Mouse (Mus musculus) heart, embryonic 12.5 days (tissue): ENCODE measurements at regions not wholly inside any gene's neighbourhood (a gene's known extent, or its start where the extent isn't known, plus 50 kb on each side); places are given as distances from the start of the nearest gene placed in this dataset.

Source experiments
- ATAC-seq: fragments of 200-750 bp; cut with Nextera tagmentation; 2 replicates; pipeline ENCODE4 v1.8.0; 2017; ENCODE audit warnings: moderate TSS enrichment, moderate library complexity; ENCODE audit not compliant: insufficient number of reproducible peaks, low FRiP score
- H3K27ac ChIP-seq: fragments of 300-500 bp; sonication (generic); 2 replicates; pipeline ENCODE4 v1.5.1; 2016; ENCODE audit warnings: mild to moderate bottlenecking, moderate library complexity; ENCODE audit not compliant: poor library complexity, severe bottlenecking
- H3K27me3 ChIP-seq: fragments of 300-500 bp; sonication (generic); replicated peaks from 2 replicates; pipeline ENCODE4 v1.6.1; 2016; ENCODE audit warnings: mild to moderate bottlenecking, moderate library complexity
- H3K36me3 ChIP-seq: fragments of 300-500 bp; sonication (generic); 2 replicates; pipeline ENCODE4 v1.6.1; 2016; ENCODE audit warnings: mild to moderate bottlenecking, moderate library complexity
- H3K4me1 ChIP-seq: fragments of 300-500 bp; sonication (generic); replicated peaks from 2 replicates; pipeline ENCODE4 v1.6.1; 2016; ENCODE audit warnings: mild to moderate bottlenecking
- H3K4me2 ChIP-seq: fragments of 300-500 bp; sonication (generic); 2 replicates; pipeline ENCODE4 v1.6.1; 2016; ENCODE audit warnings: mild to moderate bottlenecking, moderate library complexity
- H3K4me3 ChIP-seq: fragments of 300-500 bp; sonication (generic); 2 replicates; pipeline ENCODE4 v1.5.1; 2016; ENCODE audit warnings: mild to moderate bottlenecking
- H3K9ac ChIP-seq: fragments of 300-500 bp; sonication (generic); 2 replicates; pipeline ENCODE4 v1.6.1; 2016; ENCODE audit warnings: mild to moderate bottlenecking, moderate library complexity
- H3K9me3 ChIP-seq: fragments of 300-500 bp; sonication (generic); replicated peaks from 2 replicates; pipeline ENCODE4 v1.6.1; 2016; ENCODE audit warnings: mild to moderate bottlenecking, moderate library complexity
- WGBS: fragments of 180-500 bp; shearing (Covaris S2); methylation state at CpG from one replicate; pipeline ENCODE4 v1.1.7; 2016; 5-methylcytosine and 5-hydroxymethylcytosine counted together

GRCm38 (mm10) chr6:51036074-51036473 lies 381.8 kb upstream of the Npvf start:
- WGBS: 67% methylated on average over 4 of the region's 4 CpGs
- ATAC-seq: no peak

GRCm38 (mm10) chr6:51036553-51036952 lies 382.3 kb upstream of the Npvf start:
- Histone ChIP-seq H3K9me3 (no peaks in the 10 kb centered on the region), H3K4me1 (peaks cover 10% of the 10 kb centered on the region), H3K27ac (no peak overlapping the region), H3K4me2 (no peak overlapping the region), H3K36me3 (no peaks in the 10 kb centered on the region), H3K4me3 (no peak overlapping the region), H3K9ac (no peak overlapping the region), H3K27me3 (no peaks in the 10 kb centered on the region)
- no peak for ATAC-seq
- WGBS: 47% methylated on average over 1 of the region's 1 CpGs

More at GRCm38 (mm10) chr6:51036074-51036473, 381.8 kb upstream of the Npvf start:
- Histone ChIP-seq H3K4me3 (no peak overlapping the region), H3K36me3 (no peaks in the 10 kb centered on the region), H3K9me3 (no peaks in the 10 kb centered on the region), H3K4me1 (peaks cover 10% of the 10 kb centered on the region), H3K27ac (no peak overlapping the region), H3K27me3 (no peaks in the 10 kb centered on the region), H3K4me2 (no peak overlapping the region), H3K9ac (no peak overlapping the region)

- peaks cover 10% of the 10 kb centered on the region for H3K4me1 ChIP-seq
- WGBS: 74% methylated on average over 4 of the region's 4 CpGs
- no peak overlapping the region for H3K4me3 ChIP-seq
- no peak for ATAC-seq
- H3K4me2 ChIP-seq: no peak overlapping the region
- no peaks in the 10 kb centered on the region for H3K27me3 ChIP-seq
- H3K9me3 ChIP-seq: no peaks in the 10 kb centered on the region
- H3K27ac ChIP-seq: no peak overlapping the region
- H3K36me3 ChIP-seq: no peaks in the 10 kb centered on the region
- H3K9ac ChIP-seq: no peak overlapping the region
Measured at GRCm38 (mm10) chr6:51036956-51037355, 382.7 kb upstream of the Npvf start.

- no peak for ATAC-seq
- Histone ChIP-seq H3K9me3 (no peaks in the 10 kb centered on the region), H3K27ac (no peak overlapping the region), H3K4me1 (peaks cover 5% of the 10 kb centered on the region; the same call in 1 of the 2 replicates), H3K4me2 (no peak overlapping the region), H3K27me3 (no peaks in the 10 kb centered on the region), H3K9ac (no peak overlapping the region), H3K36me3 (no peaks in the 10 kb centered on the region), H3K4me3 (no peak overlapping the region)
- WGBS: 85% methylated on average over 20 of the region's 20 CpGs
Measured at GRCm38 (mm10) chr6:51039486-51040180, 385.4 kb upstream of the Npvf start.

- Histone ChIP-seq H3K27me3 (no peaks in the 10 kb centered on the region), H3K9me3 (no peaks in the 10 kb centered on the region), H3K27ac (no peak overlapping the region), H3K4me1 (peaks cover 5% of the 10 kb centered on the region; the same call in 1 of the 2 replicates), H3K4me2 (no peak overlapping the region), H3K4me3 (no peak overlapping the region), H3K9ac (no peak overlapping the region), H3K36me3 (no peaks in the 10 kb centered on the region)
- no peak for ATAC-seq
- WGBS: 86% methylated on average over 7 of the region's 7 CpGs
Measured at GRCm38 (mm10) chr6:51043970-51044369, 388.5 kb upstream of the Nfe2l3 start.

GRCm38 (mm10) chr6:51044873-51045272 lies 387.6 kb upstream of the Nfe2l3 start:
- no peak overlapping the region for H3K9ac ChIP-seq
- no peaks in the 10 kb centered on the region for H3K9me3 ChIP-seq
- no peaks in the 10 kb centered on the region for H3K27me3 ChIP-seq
- H3K4me2 ChIP-seq: no peak overlapping the region
- peaks cover 5% of the 10 kb centered on the region; the same call in 1 of the 2 replicates for H3K4me1 ChIP-seq
- no peak for ATAC-seq
- no peak overlapping the region for H3K4me3 ChIP-seq
- 87% methylated on average over 14 of the region's 14 CpGs for WGBS
- H3K36me3 ChIP-seq: no peaks in the 10 kb centered on the region
- no peak overlapping the region for H3K27ac ChIP-seq

- WGBS: 69% methylated on average over 5 of the region's 5 CpGs
- Histone ChIP-seq H3K27me3 (no peaks in the 10 kb centered on the region), H3K9me3 (no peaks in the 10 kb centered on the region), H3K9ac (no peak overlapping the region), H3K27ac (no peak overlapping the region), H3K4me1 (0 out of 2 replicates have a peak, but pooled peaks cover 2% of the 10 kb centered on the region), H3K4me3 (no peak overlapping the region), H3K36me3 (no peaks in the 10 kb centered on the region), H3K4me2 (no peak overlapping the region)
- no peak for ATAC-seq
Measured at GRCm38 (mm10) chr6:51052451-51052921, 380.0 kb upstream of the Nfe2l3 start.

GRCm38 (mm10) chr6:51057229-51057628 lies 375.2 kb upstream of the Nfe2l3 start:
- no peak overlapping the region for H3K4me3 ChIP-seq
- WGBS: 52% methylated on average over 7 of the region's 7 CpGs
- no peak overlapping the region for H3K9ac ChIP-seq
- H3K4me2 ChIP-seq: no peak overlapping the region
- no peaks in the 10 kb centered on the region for H3K27me3 ChIP-seq
- no peaks in the 10 kb centered on the region for H3K36me3 ChIP-seq
- H3K4me1 ChIP-seq: peaks cover 16% of the 10 kb centered on the region
- ATAC-seq: no peak
- no peaks in the 10 kb centered on the region for H3K9me3 ChIP-seq
- no peak overlapping the region for H3K27ac ChIP-seq

GRCm38 (mm10) chr6:51059923-51060847 lies 372.3 kb upstream of the Nfe2l3 start:
- Histone ChIP-seq H3K4me1 (peaks cover 16% of the 10 kb centered on the region), H3K36me3 (no peaks in the 10 kb centered on the region), H3K4me3 (no peak overlapping the region), H3K9me3 (no peaks in the 10 kb centered on the region), H3K9ac (no peak overlapping the region), H3K4me2 (no peak overlapping the region), H3K27me3 (no peaks in the 10 kb centered on the region), H3K27ac (no peak overlapping the region)
- ATAC-seq: no peak
- 69% methylated on average over 7 of the region's 7 CpGs for WGBS

GRCm38 (mm10) chr6:51060848-51061535 lies 371.5 kb upstream of the Nfe2l3 start:
- ATAC-seq: no peak
- H3K27ac ChIP-seq: no peak overlapping the region
- no peak overlapping the region for H3K9ac ChIP-seq
- 62% methylated on average over 17 of the region's 17 CpGs for WGBS
- H3K27me3 ChIP-seq: no peaks in the 10 kb centered on the region
- H3K36me3 ChIP-seq: no peaks in the 10 kb centered on the region
- H3K4me1 ChIP-seq: peaks cover 16% of the 10 kb centered on the region
- H3K9me3 ChIP-seq: no peaks in the 10 kb centered on the region
- no peak overlapping the region for H3K4me2 ChIP-seq
- no peak overlapping the region for H3K4me3 ChIP-seq

GRCm38 (mm10) chr6:51065156-51065555 lies 367.3 kb upstream of the Nfe2l3 start:
- Histone ChIP-seq H3K27me3 (no peaks in the 10 kb centered on the region), H3K36me3 (no peaks in the 10 kb centered on the region), H3K4me3 (no peak overlapping the region), H3K4me1 (peaks cover 9% of the 10 kb centered on the region), H3K9me3 (no peaks in the 10 kb centered on the region), H3K27ac (no peak overlapping the region), H3K9ac (no peak overlapping the region), H3K4me2 (no peak overlapping the region)
- WGBS: 59% methylated on average over 6 of the region's 6 CpGs
- no peak for ATAC-seq
